Mouse (Mus musculus) cortical plate, adult 2 months (tissue): ENCODE measurements around the gene Ankrd44.

Experiments used
- CTCF ChIP-seq: fragments of 200-500 bp; IDR thresholded peaks from 2 replicates; pipeline ENCODE4 v1.5.1; 2011; ENCODE audit warnings: mild to moderate bottlenecking, control low read depth, low read length; ENCODE audit not compliant: insufficient read depth; ENCODE audit errors: extremely low read depth
- POLR2A ChIP-seq: fragments of 200-500 bp; IDR thresholded peaks from 2 replicates; pipeline ENCODE4 v1.6.1; 2011; ENCODE audit warnings: mild to moderate bottlenecking, low read length, control low read depth; ENCODE audit not compliant: insufficient read depth; ENCODE audit errors: extremely low read depth

- no peak for TF ChIP-seq POLR2A
- TF ChIP-seq CTCF, result no peak
Observed at GRCm38 (mm10) chr1:54647335-54647745, 278.8 kb downstream of the Ankrd44 start.
